Mouse (Mus musculus): ENCODE results near the gene Flvcr2. TPM values are rescaled to one million over a fixed set of nuclear protein-coding genes. Genes with fewer than 3 reads are reported as not detected.
"Not testable (repeated sequence)": the region's sequence is repeated elsewhere in the genome, so short reads cannot be mapped to it uniquely, and the experiment has no call there.

Gene Flvcr2
- polyA plus RNA-seq (2014; fragmentation: Nextera tagmentation; extraction: Ambion mirVana), result 1.4 and 2.0 TPM in 2 replicates

DNA sequence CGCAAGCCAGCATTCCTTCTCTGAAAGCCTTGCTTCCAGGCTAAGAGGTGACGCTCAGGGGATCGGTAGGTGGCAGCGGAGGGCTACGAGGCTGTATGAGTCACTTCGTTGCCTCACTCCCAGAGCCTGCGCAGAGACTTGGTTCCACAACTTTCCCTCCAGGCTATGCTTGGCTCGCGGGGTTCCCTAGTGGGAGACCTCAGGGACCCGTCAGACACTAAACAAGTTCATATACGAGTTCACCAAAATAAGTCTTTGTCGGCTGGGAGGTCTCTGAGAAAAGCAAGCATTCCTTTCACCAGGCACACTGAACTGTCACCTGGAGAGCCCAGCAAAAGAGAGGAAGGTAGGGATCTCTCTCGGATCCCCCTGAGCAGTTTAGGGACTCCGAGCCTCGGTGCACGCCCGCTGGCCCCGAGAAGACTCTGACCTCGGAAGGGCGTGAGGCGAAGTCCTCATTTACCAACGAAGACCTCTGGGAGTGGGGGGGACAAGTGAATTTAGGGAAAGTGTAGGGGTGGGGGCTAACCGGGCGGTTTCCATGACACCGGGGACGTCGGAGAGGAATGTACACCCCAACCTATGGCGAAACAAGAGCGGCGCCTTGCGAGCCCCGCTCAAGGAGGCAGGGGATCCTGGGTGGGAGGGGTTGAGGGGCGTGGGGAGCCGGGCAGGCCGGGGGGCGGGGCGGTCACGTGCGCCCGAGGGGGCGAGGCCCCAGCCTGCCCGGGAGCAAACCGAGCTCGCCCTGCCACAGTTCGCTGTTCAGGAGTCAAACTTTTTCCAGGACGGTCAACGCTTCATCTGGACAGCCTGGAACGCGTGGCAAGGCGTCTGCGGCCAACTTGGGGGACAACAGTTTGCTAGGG is at the start of gene Flvcr2:
Gene Flvcr2, plus strand, starts transcription at position 713 of the 869 bp plus-strand sequence.
- DNase-seq (ENCODE audit: low spot score) (peak; percentile 89), ATAC-seq (replicated peaks; ENCODE audit: low FRiP score, low TSS enrichment, low read depth) (peak; percentile 93)
- no peaks in the 10 kb centered on the region for H3K27me3 ChIP-seq (replicated peaks; ENCODE audit: control insufficient read depth, insufficient read depth, low read length)
- H3K27ac ChIP-seq (ENCODE audit: low read depth), result peak within 1 kb of the TSS; percentile 47; the same call in 1 of the 2 replicates
- no peaks in the 10 kb centered on the region for H3K9me3 ChIP-seq (ENCODE audit: control insufficient read depth, low read length)
- WGBS, result under 1% methylated on average over 50 of the region's 51 CpGs
- H3K36me3 ChIP-seq (ENCODE audit: control insufficient read depth, insufficient read depth, low read length), result no peaks in the 10 kb centered on the region
- peaks cover 5% of the 10 kb centered on the region; the same call in 1 of the 2 replicates for H3K4me1 ChIP-seq (replicated peaks; ENCODE audit: control insufficient read depth, insufficient read depth, low read length)
- peak within 1 kb of the TSS; percentile 51 for H3K4me3 ChIP-seq (ENCODE audit: low read depth, low read length)
- peak within 1 kb of the TSS; percentile 48 for H3K9ac ChIP-seq (ENCODE audit: low read length)
- H3K4me2 ChIP-seq (ENCODE audit: low read length), result peak within 1 kb of the TSS; percentile 99

DNA sequence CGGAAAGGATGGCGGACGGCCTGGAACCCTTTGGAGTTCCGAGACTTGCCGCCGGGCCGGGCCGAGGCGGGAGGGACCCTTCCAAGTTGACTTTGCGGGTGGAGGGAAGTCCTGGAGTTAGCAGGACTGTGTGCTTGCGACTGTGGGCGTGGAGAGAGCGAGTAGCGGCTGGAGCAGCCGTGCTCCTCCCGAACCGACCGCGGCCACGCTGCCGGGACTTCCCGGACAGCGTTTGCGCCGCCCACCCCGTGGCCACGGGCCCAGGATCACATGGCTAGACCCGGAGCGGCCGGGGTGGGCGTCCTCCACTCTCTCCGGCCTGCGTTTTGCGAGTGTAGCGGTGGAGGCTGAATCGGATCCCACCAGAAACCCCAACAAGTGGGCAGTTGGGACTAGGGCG is 48.2 kb upstream of the Flvcr2 start:
- ATAC-seq (replicated peaks; ENCODE audit: low FRiP score, low TSS enrichment, low read depth), result peak; percentile 92
- whole genome bisulfite sequencing, result 26% methylated on average over 9 of the region's 37 CpGs
- H3K4me1 ChIP-seq (replicated peaks; ENCODE audit: control insufficient read depth, insufficient read depth, low read length); H3K27me3 ChIP-seq (replicated peaks; ENCODE audit: control insufficient read depth, insufficient read depth, low read length); H3K36me3 ChIP-seq (ENCODE audit: control insufficient read depth, insufficient read depth, low read length); H3K4me3 ChIP-seq (ENCODE audit: low read depth, low read length); H3K9ac ChIP-seq (ENCODE audit: low read length); DNase-seq (ENCODE audit: low spot score); H3K27ac ChIP-seq (ENCODE audit: low read depth); H3K9me3 ChIP-seq (ENCODE audit: control insufficient read depth, low read length): not testable (repeated sequence)
- peak overlapping the region; percentile 32 for H3K4me2 ChIP-seq (ENCODE audit: low read length)

DNA sequence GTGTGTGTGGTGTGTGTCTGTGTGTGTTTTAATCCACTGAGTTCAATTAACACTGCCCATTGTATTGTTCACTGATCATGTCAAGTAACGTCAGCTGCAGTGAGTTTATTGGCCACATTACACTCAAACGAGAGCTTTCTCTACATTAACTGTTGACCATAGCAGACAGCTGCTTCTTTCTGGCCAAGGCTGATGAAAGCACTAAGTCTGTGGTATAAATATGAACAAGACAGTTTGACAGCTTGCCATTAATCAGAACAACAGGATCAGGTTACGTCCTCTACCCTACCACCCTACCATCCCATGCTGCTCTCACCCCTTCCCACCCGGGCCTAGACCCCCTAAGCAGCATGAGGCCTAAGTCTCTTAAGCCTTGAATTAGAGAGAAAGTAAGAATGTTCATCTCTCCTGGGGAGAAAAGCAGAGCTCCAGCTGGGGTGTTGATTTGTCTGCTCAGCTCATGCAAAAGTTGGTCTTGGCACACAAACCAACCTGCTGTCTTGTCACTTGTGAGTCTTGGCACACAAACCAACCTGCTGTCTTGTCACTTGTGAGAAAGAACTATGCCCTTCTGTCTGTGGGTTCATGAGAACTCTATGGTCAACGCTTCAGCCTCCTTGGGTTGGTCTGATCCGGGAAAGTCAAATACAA is 46.0 kb upstream of the Flvcr2 start:
- DNase-seq (ENCODE audit: low spot score), result no peak
- no peak overlapping the region for H3K4me2 ChIP-seq (ENCODE audit: low read length)
- no peak overlapping the region for H3K27ac ChIP-seq (ENCODE audit: low read depth)
- no peak overlapping the region for H3K9ac ChIP-seq (ENCODE audit: low read length)
- no peaks in the 10 kb centered on the region for H3K27me3 ChIP-seq (replicated peaks; ENCODE audit: control insufficient read depth, insufficient read depth, low read length)
- ATAC-seq (replicated peaks; ENCODE audit: low FRiP score, low TSS enrichment, low read depth), result no peak
- H3K4me3 ChIP-seq (ENCODE audit: low read depth, low read length), result no peak overlapping the region
- H3K9me3 ChIP-seq (ENCODE audit: control insufficient read depth, low read length), result no peaks in the 10 kb centered on the region
- peaks cover 6% of the 10 kb centered on the region; the same call in 1 of the 2 replicates for H3K4me1 ChIP-seq (replicated peaks; ENCODE audit: control insufficient read depth, insufficient read depth, low read length)
- 66% methylated on average over 6 of the region's 6 CpGs for WGBS
- H3K36me3 ChIP-seq (ENCODE audit: control insufficient read depth, insufficient read depth, low read length), result no peaks in the 10 kb centered on the region

DNA sequence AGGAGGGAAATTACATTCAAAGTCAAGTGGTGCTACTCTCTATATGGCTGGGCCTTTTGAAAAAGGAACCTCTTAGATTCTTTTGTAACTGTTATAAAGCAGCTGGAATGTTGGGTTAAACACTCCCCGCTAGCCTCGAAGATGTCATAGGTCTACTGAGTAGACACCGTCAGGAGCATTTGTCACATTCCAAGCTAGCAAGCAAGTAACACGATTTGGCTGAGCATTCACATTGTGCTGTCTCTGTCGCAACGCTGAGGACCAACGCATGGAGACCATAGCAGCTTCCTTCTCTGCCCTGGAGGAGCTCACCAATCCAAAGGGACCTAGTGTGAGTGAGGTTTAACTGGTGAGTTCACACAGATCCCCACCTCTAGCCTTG is 45.5 kb upstream of the Flvcr2 start:
- no peak for ATAC-seq (replicated peaks; ENCODE audit: low FRiP score, low TSS enrichment, low read depth)
- Histone ChIP-seq H3K36me3 (ENCODE audit: control insufficient read depth, insufficient read depth, low read length) (no peaks in the 10 kb centered on the region), H3K4me3 (ENCODE audit: low read depth, low read length) (no peak overlapping the region), H3K4me2 (ENCODE audit: low read length) (no peak overlapping the region), H3K27me3 (replicated peaks; ENCODE audit: control insufficient read depth, insufficient read depth, low read length) (no peaks in the 10 kb centered on the region), H3K9ac (ENCODE audit: low read length) (no peak overlapping the region), H3K9me3 (ENCODE audit: control insufficient read depth, low read length) (no peaks in the 10 kb centered on the region), H3K4me1 (replicated peaks; ENCODE audit: control insufficient read depth, insufficient read depth, low read length) (peaks cover 6% of the 10 kb centered on the region; the same call in 1 of the 2 replicates), H3K27ac (ENCODE audit: low read depth) (no peak overlapping the region)
- 77% methylated on average over 7 of the region's 7 CpGs for WGBS
- no peak for DNase-seq (ENCODE audit: low spot score)

DNA sequence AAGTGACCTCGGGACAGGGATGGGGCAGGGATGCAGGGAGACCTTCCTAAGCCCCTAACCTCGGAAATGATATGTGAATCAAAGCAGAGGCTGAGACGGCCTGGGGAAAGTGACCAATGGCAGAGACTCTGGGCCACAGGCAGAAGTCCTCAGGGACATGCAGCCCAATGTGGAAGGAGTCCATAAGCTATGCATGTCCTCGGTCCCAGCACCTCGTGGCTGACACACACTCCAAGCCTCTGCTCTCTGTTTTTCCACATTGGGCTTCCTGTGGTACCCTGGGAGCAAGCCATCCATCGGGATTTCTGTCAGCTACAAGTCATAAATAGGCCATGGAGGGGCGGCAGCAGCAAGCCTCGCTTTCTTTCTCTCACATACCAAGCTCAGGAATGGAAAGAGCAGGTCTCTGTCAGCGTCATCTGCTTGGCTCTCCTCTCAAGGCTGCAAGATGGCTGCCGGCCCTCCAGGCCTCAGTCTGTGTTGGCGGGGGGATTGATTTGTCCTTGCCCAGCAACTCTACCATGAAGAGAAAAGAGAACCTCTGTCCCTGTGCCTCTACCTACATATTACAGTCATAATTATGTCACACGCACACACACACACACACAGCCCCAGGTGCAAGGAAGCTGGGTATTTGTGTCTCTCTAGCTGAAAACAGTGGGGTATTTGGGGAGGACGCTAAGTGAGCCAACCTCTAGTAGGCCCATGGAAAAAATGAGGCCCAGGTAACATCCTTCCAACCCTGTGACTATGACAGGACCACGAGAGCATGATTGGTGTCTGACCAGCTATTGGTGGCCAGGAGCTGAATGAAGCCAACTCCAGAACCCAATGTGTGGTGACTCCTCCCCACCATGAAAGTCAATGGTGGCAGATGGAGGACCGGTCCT is 43.9 kb upstream of the Flvcr2 start:
- DNase-seq (ENCODE audit: low spot score), result no peak
- Histone ChIP-seq H3K4me1 (replicated peaks; ENCODE audit: control insufficient read depth, insufficient read depth, low read length) (peaks cover 6% of the 10 kb centered on the region; the same call in 1 of the 2 replicates), H3K9me3 (ENCODE audit: control insufficient read depth, low read length) (no peaks in the 10 kb centered on the region), H3K27ac (ENCODE audit: low read depth) (no peak overlapping the region), H3K9ac (ENCODE audit: low read length) (no peak overlapping the region), H3K36me3 (ENCODE audit: control insufficient read depth, insufficient read depth, low read length) (no peaks in the 10 kb centered on the region), H3K4me3 (ENCODE audit: low read depth, low read length) (no peak overlapping the region), H3K27me3 (replicated peaks; ENCODE audit: control insufficient read depth, insufficient read depth, low read length) (no peaks in the 10 kb centered on the region), H3K4me2 (ENCODE audit: low read length) (no peak overlapping the region)
- ATAC-seq (replicated peaks; ENCODE audit: low FRiP score, low TSS enrichment, low read depth), result no peak
- WGBS, result 72% methylated on average over 15 of the region's 15 CpGs

DNA sequence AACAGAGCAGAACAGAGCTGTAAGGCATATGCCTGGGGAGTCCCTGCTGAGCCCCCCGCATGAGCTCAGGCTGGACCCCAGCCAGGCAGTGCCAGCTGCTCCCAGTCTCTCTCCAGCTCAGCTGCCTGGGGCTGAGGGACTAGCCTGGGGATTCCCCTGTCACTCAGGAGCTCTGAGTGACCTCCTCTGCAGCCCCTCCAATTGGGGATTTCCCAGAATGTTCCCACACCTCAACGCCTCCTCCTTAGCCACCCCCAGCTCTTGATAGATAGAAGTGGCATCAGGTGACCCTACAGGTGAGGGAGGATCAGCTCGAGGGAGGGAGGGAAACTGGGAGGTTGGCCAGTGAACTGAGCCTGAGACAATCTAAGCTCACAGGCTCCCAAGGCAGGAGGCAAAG is 42.8 kb upstream of the Flvcr2 start:
- Histone ChIP-seq H3K4me1 (replicated peaks; ENCODE audit: control insufficient read depth, insufficient read depth, low read length) (peaks cover 6% of the 10 kb centered on the region; the same call in 1 of the 2 replicates), H3K9ac (ENCODE audit: low read length) (no peak overlapping the region), H3K4me3 (ENCODE audit: low read depth, low read length) (no peak overlapping the region), H3K27me3 (replicated peaks; ENCODE audit: control insufficient read depth, insufficient read depth, low read length) (no peaks in the 10 kb centered on the region), H3K27ac (ENCODE audit: low read depth) (no peak overlapping the region), H3K9me3 (ENCODE audit: control insufficient read depth, low read length) (no peaks in the 10 kb centered on the region), H3K36me3 (ENCODE audit: control insufficient read depth, insufficient read depth, low read length) (no peaks in the 10 kb centered on the region), H3K4me2 (ENCODE audit: low read length) (no peak overlapping the region)
- no peak for ATAC-seq (replicated peaks; ENCODE audit: low FRiP score, low TSS enrichment, low read depth)
- DNase-seq (ENCODE audit: low spot score), result no peak
- WGBS, result 61% methylated on average over 3 of the region's 3 CpGs

DNA sequence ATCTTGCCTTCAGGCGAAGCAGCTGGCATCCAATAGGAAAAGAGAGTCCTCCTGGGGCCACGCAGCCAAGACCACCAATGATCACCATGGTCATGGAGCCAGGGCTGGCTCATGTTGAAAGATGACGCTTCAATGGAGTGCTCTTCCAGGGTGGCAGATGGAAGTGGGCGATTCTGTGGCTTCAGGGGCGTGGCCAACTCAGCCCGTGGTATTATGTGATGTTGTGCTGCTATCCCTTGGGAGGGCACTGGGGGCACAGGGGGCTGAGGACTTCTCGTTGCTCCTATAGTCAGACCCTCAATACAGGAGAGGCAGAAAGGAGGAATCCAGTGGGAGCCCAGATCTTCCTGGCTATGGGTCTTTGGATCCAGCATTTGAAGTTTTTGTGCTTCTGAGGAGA is 41.8 kb upstream of the Flvcr2 start:
- Histone ChIP-seq H3K4me2 (ENCODE audit: low read length) (no peak overlapping the region), H3K27me3 (replicated peaks; ENCODE audit: control insufficient read depth, insufficient read depth, low read length) (no peaks in the 10 kb centered on the region), H3K27ac (ENCODE audit: low read depth) (peak overlapping the region; percentile 77), H3K9ac (ENCODE audit: low read length) (no peak overlapping the region), H3K9me3 (ENCODE audit: control insufficient read depth, low read length) (no peaks in the 10 kb centered on the region), H3K4me3 (ENCODE audit: low read depth, low read length) (no peak overlapping the region), H3K4me1 (replicated peaks; ENCODE audit: control insufficient read depth, insufficient read depth, low read length) (peaks cover 6% of the 10 kb centered on the region; the same call in 1 of the 2 replicates), H3K36me3 (ENCODE audit: control insufficient read depth, insufficient read depth, low read length) (no peaks in the 10 kb centered on the region)
- DNase-seq (ENCODE audit: low spot score), result no peak
- WGBS, result 74% methylated on average over 7 of the region's 7 CpGs
- no peak for ATAC-seq (replicated peaks; ENCODE audit: low FRiP score, low TSS enrichment, low read depth)
